Mouse (Mus musculus): ENCODE results near the gene Gm49027.

Gene Gm49027

DNA sequence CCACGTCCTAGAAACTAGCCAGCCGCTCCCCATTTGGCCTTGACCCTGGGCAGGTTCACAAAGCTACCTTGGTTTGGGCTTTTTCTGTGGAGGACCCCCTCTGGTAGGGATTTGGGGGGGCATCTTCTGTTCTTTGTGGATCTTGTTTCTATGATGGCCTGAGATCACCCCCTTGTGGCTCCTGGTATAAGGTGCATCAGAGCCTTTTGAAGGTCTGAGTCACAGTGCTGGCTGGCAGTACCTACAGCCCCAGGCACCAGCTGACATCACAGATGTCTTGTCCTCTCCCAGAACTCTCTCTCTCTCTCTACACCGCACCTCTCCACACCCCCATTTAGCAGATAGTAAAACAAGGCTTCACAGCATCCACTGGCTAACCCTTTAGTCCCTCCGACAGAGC is 25.6 kb downstream of the Gm49027 start:
- DNase-seq, result peak; percentile 17

DNA sequence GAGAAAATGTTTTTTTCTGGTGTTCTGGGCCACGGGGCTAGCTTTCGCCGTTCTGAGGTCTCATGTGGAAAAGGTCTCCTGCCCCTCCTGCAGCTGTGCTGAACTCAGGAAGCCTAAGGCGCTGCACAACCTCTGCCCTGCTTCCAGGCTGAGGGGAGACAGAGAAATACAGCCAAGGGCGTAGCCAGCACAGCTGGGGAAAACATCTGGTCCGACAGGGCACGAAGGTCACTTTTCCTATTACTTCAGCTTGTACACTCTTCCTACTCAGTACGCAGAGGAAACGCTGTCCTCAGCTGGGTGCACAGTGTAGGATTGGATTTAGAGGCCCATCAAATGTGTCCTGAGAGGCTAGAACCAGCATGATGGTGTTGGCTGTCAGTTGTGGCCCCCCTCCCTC is 35.4 kb downstream of the Gm49027 start:
- no peak for DNase-seq

GRCm38 (mm10) chr5:123489112-123489785 is 36.0 kb downstream of the Gm49027 start, which contains the start of the genes Lrrc43 and Il31:
TSS of gene Lrrc43 (plus strand) at chr5:123489305.
TSS of gene Il31 (minus strand) at chr5:123489489.
- no peak for DNase-seq

DNA sequence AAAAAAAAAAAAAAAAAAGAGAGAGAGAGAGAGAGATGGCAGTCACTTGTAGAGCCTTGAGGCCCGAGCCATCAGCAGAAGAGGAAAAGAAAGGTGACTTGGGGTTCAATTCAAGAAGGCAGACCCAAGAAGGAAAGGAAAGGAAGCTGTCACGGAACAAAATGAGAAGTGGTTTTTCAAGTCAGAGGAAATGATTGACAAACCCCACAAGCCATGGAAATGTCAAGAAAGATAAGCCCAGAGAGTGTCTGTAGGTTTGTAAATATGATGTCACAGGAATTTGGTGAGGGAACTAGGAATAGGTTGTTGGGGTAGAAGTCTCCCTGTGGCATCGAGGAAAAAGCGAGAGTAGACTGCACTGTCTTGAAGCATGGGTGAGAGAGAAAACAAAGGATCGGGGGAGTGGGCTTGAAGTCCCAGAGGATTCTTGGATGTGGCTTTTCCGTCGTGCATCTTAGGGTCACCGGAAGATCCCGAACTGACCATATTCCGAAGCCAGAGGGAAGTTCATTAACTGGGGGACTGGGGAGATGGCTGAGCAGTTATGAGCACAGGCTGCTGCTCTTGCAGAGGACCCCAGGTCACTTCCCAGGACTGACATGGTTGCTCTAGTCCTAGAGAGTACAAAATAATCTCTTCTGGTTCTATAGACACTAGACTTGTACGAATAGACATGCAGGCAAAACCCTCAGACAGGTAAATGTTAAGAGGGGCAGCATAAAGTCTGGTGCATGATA is 37.5 kb downstream of the Gm49027 start:
- no peak for DNase-seq

DNA sequence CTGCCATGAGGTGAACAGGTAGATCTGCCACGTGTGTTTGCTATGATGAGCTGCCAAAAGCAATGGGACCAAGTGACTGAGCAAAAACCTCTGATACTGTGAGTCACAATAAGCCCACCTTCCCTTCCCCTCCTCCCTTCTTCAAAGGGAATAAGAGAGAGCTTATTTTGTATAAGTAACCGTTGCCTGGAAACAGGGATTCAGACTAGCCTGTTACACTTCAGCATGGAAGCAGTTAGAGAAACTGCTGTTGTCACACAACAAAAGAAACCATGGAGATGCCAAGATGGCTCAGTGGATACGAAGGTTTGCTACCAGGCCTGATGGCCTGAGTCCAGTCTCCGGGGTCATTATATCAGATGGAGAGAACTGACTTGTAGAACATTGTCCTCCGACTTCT is 51.5 kb downstream of the Gm49027 start:
- DNase-seq, result no peak

- DNase-seq, result no peak
These were observed 54.4 kb downstream of the Gm49027 start for GRCm38 (mm10) chr5:123470784-123471400.

DNA sequence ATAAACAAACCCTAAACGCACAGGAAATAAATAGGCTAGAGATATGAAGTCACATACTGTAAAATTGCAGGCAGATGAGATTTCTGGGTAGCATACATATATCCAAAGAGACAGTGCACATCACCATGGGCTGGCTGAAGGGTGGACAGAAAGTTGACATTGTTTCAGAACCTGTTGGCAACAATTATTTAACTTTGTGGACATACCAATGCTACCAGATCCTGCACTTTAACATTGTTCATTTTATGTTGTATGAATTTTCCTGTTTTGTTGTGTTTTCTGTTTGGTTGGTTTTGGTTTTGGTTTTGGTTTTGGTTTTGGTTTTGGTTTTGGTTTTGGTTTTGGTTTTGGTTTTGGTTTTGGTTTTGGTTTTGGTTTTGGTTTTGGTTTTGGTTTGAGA is 60.6 kb downstream of the Gm49027 start:
- no peak for DNase-seq

Measured in kidney, adult 9 months (tissue).